Mouse (Mus musculus) left cerebral cortex, postnatal 14 days (tissue): Measurements from ENCODE around the gene Enpp1. TPM values are rescaled to one million over a fixed set of nuclear protein-coding genes. Genes with fewer than 3 reads are reported as not detected.

Experiments used
- DNase-seq, 2 experiments: peaks; one replicate each; pipeline ENCODE4 v3.0.0; 2021 to 2022; ENCODE audit warnings: low spot score in 2 of 2, mixed read lengths in 1 of 2
- intact Hi-C: fragments of 180-260 bp; cut with DNase I; formaldehyde crosslinking; loops from one replicate; pipeline ENCODE4 v1.15.1; 2025
- total RNA-seq, 2 experiments: library from RNA; stranded (reverse); gene quantifications; 2 replicates each; pipeline ENCODE4 v1.2.3; 2021

Enpp1 gene
- total RNA-seq, 2 experiments from 2014 or later, result 4.1 to 5.2 TPM

DNA sequence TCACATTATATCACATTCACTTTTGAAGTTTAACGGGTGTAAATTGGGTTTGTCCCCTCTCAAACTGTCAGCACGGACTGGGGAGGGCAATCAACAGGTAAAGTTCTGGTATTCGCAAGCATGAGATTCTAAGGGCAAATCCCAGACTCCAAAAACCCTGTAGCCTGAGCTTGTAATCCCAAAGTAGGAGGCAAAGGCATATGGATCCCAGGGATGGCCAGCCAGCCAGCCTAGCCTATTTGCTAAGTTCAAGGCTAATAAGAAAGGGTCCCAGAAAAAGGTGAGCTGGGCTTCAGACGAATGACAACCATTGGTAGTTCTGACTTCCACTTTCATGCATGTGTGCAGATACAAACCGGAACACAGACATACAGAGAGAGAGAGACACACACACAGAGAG is 942 bp upstream of the Enpp1 start:
- intact Hi-C loops, result no loop called here
- DNase-seq, result no peak

- no peak for DNase-seq
- intact Hi-C loops, result no loop called here
Observed at GRCm38 (mm10) chr10:24712367-24712761, 405 bp upstream of the Enpp1 start.

DNA sequence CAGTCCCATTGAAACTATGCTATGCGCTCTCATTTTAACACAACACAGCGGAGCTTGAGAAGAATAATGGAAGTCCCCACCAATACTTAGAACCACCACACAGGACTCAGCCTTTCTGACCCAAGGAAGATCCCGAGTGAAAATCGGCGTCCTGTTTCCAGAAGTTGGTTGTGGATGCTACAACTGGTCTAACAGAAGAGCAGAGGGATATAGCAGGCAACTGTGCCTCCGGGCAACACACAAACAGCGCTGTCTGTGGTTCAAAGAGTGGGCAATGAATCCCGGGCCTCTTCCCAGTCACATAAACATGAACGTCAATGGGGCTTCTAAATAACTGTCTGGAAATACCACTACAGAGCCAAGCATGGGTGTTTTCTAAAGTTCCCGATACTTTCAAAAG is 888 bp downstream of the Enpp1 start:
- intact Hi-C loops, result no loop called here
- no peak for DNase-seq

DNA sequence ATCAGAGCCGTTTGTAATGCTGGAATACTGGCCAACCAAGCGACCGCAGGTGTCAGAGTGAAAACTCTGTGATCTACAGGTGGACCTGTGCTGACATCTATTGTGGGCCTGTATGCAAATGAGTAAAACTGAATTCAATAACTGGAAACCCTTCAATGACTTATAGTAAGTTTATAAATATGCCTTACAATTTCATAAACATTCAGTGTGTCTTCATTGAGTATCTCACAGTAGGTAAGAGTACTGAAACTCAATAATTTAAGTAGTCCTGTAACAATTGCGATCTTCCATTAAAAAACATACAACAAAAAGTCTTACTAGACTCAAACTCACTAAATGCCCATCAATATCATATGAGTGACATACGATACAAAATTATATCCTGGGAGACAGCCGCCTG is 1.6 kb downstream of the Enpp1 start:
- DNase-seq, result no peak
- intact Hi-C loops, result no loop called here

- intact Hi-C loops, result no loop called here
Observed at GRCm38 (mm10) chr10:24707745-24708144, 4.2 kb downstream of the Enpp1 start.

GRCm38 (mm10) chr10:24706431-24707140 is 5.4 kb downstream of the Enpp1 start:
- DNase-seq, result no peak
- intact Hi-C loops, result no loop called here

More at GRCm38 (mm10) chr10:24707745-24708144, 4.2 kb downstream of the Enpp1 start:
- no peak for DNase-seq

- intact Hi-C loops, result no loop called here
- DNase-seq, result no peak
Observed at GRCm38 (mm10) chr10:24702698-24703097, 9.3 kb downstream of the Enpp1 start.

DNA sequence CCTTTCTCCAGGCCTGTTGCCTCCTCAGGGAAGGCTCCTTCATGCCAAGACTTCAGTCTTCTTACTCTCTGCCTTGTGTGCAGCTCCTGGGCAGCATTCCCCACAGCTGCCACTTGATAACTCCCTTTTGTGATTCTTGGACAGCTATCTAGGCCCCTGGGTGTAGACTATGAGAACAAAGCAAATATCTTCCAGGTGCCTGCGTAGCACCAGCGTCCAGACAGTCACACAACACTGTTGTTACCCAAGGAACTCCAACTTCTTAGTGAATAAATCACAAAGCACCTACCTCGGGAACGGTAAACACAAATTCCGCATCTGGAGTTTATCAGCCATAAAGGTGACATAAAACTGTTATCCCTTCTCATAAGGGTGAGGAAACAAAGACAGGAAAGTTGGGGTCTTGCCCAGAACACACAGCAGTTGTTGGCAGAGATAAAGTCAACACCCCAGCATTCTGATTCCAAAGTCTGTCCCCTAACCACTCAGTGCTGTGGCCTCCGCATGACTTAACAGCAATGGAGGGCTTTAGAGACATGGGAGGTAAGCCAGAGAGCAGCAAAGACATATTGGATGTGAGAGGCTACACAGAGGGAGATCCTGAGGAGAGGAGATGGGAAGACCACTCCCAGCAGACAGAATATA is 13.7 kb downstream of the Enpp1 start:
- intact Hi-C loops, result no loop called here
- no peak for DNase-seq

- DNase-seq, result no peak
- intact Hi-C loops, result no loop called here
Observed at GRCm38 (mm10) chr10:24696761-24697160, 15.2 kb downstream of the Enpp1 start.

DNA sequence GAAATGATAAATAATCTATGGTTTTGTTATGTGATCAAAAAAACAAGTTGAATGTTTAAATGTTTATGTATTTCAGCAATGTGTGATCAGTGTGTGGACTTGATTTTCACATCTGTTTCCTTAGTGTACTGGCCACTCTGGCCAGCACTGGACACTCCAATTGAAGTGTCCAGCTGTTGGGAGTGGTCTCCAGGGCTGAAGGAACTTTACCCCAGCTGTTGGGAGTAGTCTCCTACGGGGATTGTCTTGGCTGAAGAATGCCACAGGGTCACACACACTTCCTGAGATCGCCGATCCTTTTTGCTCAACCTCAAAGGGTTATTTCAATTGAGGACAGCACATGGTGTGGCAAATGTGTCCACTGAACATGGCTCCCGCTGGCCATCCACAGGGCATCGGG is 16.2 kb downstream of the Enpp1 start:
- intact Hi-C loops, result no loop called here
- no peak for DNase-seq

GRCm38 (mm10) chr10:24682518-24683104 is 29.3 kb downstream of the Enpp1 start:
- peak in 1 of 2 experiments; percentile 17 for DNase-seq
- intact Hi-C loops, result no loop called here

- intact Hi-C loops, result no loop called here
- no peak for DNase-seq
Observed at GRCm38 (mm10) chr10:24677681-24678080, 34.3 kb downstream of the Enpp1 start.

- no peak for DNase-seq
- intact Hi-C loops, result no loop called here
Observed at GRCm38 (mm10) chr10:24674261-24674660, 37.7 kb downstream of the Enpp1 start.

- no peak for DNase-seq
- intact Hi-C loops, result no loop called here
Observed at GRCm38 (mm10) chr10:24672948-24673347, 39.0 kb downstream of the Enpp1 start.

DNA sequence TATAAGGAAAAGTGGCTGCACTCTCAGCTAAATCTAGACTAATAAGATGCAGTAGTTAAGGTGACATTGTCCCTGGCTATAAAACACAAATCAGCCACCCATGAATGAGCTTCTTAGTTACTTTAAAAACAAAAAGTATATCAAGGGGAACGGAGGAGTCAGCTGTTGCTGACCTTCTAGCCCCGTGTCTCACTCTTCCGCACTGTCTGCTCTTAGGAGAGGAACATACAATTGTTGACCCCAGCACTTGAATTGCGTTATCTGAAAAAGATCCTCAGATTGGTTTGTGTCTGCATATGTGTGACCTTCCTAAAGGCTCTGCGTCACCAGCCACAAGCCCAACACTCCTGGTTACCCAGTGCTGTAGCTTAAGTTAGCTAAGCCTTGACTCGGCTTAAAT is 41.4 kb downstream of the Enpp1 start:
- intact Hi-C loops, result no loop called here

DNA sequence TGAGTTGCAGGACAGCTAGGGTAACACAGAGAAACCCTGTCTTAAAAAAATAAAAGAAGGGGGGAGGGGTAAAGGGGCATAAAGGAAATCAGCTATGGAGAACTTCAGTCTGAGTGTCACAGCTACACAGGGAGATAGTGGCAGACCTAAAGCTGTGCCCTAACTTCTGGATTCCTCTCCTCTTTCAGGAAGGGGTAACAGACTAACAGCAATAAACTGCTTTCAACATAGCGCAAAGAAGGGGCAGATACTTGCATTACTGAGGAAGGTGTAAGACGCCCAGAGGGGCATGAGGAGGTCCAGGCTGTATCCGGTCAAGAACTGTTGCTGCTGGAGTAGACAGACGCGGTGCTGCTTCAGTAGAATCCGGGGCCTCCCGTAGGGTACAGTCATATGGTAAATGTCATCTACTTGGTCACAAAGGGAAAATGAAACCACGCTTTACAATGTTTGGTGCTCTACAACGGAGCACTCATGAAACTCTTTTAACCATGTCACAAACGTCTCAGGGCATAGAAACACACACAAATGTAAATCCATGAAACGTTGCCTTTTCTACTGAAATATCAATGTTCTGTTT is 60.9 kb downstream of the Enpp1 start:
- intact Hi-C loops, result no loop called here
- DNase-seq, result no peak

More for the DNA sequence above, 41.4 kb downstream of the Enpp1 start:
- no peak for DNase-seq

- DNase-seq, result no peak
- intact Hi-C loops, result no loop called here
Observed at GRCm38 (mm10) chr10:24647996-24648738, 63.8 kb downstream of the Enpp1 start.

GRCm38 (mm10) chr10:24645169-24645568 is 66.8 kb downstream of the Enpp1 start:
- intact Hi-C loops, result no loop called here
- no peak for DNase-seq

DNA sequence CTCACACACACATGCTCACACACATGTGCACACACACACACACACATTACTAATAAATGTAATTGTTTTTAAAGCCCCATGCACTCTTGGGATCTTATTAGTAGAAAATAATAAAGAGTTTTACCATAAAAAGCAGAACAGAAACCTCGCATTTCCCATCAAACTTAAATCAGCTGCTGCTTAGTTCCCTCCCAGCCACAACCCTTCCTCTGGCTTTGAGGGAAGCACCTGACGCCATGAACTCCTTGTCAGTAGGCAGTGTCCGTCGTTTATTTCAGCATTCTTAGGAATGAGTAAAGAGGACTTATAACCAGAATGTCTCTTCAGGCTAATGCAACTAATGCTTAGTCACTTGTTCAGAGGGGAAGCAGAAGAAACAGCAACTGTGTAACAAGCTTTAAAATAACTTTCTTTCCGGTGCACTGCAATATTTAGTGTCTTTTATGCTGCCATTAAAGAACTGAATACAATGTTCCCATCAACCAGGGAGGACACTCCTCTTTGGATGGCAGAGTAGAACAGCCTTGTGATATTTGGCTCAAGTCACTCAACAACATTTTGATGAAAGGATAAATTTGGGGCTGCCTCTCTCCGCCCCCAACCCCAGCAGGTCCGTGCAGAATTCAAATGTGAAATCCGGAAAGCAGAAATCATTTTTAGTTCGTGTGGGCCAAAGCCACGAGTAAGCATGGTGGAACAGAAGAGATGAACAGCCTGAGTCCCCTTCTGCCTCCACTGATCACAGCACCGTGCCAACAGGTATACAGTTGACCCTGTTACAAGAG is 69.0 kb downstream of the Enpp1 start:
- intact Hi-C loops, result no loop called here
- no peak for DNase-seq
